Mouse (Mus musculus): ENCODE data around the gene Bmp7. TPM values are rescaled to one million over a fixed set of nuclear protein-coding genes. Genes with fewer than 3 reads are reported as not detected.

The Bmp7 gene
- total RNA-seq, 2 experiments from 2014 or later: 0.83 to 1.6 TPM

DNA sequence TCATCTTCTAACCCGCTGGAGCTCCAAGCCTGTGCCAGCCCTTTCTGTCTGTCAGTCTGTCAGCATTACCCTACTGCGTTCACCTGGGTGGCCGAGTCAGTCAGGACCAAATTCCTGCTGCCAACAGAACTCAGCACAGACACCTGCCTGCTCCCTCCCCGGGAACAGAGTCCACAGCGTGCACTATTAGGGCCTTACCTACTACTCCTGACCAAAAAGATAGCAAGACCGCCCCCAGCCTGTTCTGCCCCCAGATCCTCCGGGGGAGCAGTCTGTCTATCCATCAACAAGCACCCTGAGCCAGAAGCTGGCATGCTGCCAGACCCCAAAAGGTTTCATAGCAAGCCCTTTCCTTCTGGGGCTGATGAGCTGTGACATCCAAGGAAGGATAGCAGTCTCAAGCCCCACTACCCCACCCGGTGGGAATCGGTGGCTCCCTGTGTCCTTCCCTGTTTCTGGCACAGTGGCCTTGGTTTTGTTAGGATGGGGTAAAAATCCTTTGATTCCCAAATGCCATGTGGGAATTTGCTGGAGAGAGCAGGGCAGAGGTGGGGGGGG lies 10.1 kb upstream of the Bmp7 start:
- intact Hi-C loops (cut with DNase I): no loop called here
- DNase-seq (ENCODE audit: low spot score): no peak

DNA sequence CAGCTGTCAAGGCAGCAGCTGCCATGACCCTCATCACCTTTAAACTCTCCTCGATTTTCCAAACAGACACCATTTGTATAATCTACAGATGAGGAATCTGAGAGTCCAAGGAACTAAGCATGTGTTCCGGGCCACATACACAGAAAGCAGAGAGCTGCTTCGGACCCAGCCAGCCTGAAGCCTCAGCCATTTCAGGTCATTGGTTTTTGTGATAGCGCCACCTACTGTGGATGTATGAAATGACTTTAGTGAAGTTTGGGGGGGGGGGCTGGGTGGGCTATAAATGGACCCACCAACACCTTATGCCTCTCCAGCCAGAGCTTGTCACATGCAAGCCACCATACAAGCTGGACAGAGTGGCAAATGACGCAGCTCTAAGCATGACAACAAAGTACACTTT lies 8.9 kb upstream of the Bmp7 start:
- intact Hi-C loops (cut with DNase I): loop anchor here (5.0 kb wide), 1 partner anchor 117 kb away; no protein-coding TSS in a partner anchor
- DNase-seq (ENCODE audit: low spot score): no peak

DNA sequence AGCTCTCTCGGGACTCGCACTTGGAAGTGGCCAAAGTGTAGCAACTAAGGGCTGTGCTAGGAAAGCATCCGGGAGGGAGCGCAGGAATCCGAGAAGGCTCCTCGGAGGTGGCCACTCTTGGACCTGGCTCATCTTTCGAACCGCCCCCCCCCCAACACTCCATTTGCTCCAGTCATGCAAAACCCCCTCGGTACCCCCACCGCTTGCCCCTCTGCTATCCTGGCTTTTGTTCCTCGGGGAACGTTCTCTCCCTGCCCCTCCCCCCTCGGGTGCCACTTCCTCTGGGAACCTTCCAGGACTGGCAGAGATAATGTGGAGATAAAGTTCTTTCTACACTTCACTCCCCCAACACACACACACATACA lies 660 bp upstream of the Bmp7 start:
- intact Hi-C loops (cut with DNase I): loop anchor here (5.0 kb wide), 1 partner anchor 88 kb away; no protein-coding TSS in a partner anchor
- no peak for DNase-seq (ENCODE audit: low spot score)

DNA sequence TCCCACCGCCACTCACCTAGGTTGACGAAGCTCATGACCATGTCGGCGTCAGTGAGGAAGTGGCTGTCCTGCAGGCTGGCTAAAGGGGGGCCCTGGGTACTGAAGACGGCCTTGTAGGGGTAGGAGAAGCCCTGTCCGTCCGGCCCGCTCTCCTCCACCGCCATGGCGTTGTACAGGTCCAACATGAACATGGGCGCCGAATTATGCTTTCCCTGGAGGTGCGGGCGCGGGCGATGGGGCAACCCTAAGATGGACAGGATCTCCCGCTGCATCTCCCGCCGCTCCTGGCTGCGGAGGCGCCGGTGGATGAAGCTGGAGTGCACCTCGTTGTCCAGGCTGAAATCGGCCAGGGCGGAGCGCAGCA lies 500 bp downstream of the Bmp7 start:
- intact Hi-C loops (cut with DNase I): loop anchor here (5.0 kb wide), 1 partner anchor 87 kb away; no protein-coding TSS in a partner anchor
- no peak for DNase-seq (ENCODE audit: low spot score)

- intact Hi-C loops (cut with DNase I): no loop called here
- no peak for DNase-seq (ENCODE audit: low spot score)
Observed at GRCm38 (mm10) chr2:172938761-172939638, 1.1 kb downstream of the Bmp7 start.

- intact Hi-C loops (cut with DNase I): no loop called here
- DNase-seq (ENCODE audit: low spot score): no peak
Observed at GRCm38 (mm10) chr2:172937326-172938190, 2.6 kb downstream of the Bmp7 start.

GRCm38 (mm10) chr2:172936844-172937243 lies 3.3 kb downstream of the Bmp7 start:
- intact Hi-C loops (cut with DNase I): no loop called here
- DNase-seq (ENCODE audit: low spot score): no peak

DNA sequence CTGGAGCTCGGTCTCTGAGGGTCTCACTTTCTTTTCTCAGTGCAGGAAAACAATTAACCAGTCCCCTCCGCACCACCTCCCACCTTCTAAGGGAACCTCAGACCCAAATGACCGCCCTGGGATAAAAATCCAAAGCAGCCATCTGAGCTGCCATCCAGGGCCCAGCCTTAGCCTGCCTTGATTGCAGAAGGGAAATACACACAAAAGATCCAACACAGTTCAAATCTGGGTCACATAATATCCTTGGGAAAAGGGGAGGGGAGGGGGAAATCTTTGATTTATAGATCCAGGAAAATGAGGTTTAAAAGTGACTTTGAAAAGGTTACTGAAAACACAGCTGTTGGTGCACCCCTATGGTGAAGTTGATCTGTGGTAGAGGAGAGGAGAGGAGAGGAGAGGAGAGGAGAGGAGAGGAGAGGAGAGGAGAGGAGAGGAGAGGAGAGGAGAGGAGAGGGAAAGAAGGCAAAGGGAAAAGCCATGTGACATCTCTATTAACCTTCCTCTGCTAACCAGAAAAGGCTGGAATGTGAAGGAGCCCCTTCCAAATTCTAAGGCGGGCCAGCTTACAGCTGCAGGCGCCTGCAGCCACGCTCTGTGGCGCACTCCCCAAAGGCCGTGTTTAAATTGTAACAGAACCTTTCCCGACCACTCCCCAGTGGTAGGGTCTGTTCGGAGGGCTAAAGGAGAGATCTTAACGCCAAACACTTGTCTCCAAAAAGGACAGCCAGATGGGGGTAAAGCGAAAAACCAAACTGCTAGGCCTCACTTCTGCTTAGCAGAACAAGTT lies 4.2 kb downstream of the Bmp7 start:
- intact Hi-C loops (cut with DNase I): no loop called here
- no peak for DNase-seq (ENCODE audit: low spot score)

GRCm38 (mm10) chr2:172934891-172935740 lies 5.0 kb downstream of the Bmp7 start:
- intact Hi-C loops (cut with DNase I): no loop called here
- no peak for DNase-seq (ENCODE audit: low spot score)

DNA sequence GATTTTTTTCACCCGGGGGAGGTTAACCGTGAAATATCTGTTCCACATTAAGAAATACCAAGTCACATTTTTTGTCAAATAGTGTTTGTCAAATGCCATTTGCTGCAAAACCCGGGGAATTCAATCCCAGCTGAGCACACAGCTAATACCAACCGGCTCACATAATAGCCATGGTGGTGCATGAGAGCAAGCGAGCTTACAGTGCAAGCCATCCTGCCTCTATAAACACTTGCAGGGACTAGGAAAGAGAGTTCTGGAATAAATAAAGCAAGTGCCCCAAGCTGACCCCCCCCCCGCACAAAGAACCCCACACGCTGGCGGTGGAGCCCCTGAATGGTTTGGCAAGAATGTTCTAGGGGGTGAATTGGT lies 5.7 kb downstream of the Bmp7 start:
- intact Hi-C loops (cut with DNase I): no loop called here
- DNase-seq (ENCODE audit: low spot score): no peak

- intact Hi-C loops (cut with DNase I): no loop called here
- no peak for DNase-seq (ENCODE audit: low spot score)
Observed at GRCm38 (mm10) chr2:172933631-172934419, 6.3 kb downstream of the Bmp7 start.

DNA sequence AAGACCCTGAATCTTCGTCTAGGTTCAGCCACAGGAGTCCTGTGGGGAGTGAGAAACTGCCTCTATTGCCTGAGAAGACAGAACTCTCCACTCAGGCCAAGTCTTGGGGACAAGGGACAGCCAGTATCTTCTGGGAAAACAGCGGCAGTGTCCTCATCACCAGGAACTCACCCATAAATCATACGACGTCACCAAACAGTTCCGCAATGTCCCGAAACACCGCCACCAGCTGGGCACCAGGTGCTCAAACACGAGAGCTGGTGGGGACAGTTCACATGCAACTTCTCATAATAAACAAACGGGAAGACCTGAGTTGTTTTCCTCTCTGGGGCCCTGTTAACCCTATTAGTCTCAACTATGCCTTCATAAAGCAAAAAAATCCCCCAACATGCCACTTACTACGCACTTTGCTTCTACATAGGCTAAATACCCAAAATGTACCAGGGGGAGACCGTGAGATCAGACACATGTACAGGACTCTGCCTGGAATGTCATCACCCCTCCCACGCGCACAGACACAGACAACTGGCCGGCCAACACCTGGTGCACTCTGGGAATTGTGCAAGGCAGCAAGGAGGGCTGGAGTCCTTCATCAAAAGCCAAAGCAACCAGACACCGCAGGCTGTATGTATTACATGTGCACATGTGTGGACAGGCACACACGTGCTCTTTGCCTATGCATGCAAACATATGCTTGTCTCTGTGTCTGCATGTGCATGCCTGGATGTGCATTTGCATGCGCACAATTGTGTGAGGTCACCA lies 8.8 kb downstream of the Bmp7 start:
- DNase-seq (ENCODE audit: low spot score): no peak
- intact Hi-C loops (cut with DNase I): no loop called here

DNA sequence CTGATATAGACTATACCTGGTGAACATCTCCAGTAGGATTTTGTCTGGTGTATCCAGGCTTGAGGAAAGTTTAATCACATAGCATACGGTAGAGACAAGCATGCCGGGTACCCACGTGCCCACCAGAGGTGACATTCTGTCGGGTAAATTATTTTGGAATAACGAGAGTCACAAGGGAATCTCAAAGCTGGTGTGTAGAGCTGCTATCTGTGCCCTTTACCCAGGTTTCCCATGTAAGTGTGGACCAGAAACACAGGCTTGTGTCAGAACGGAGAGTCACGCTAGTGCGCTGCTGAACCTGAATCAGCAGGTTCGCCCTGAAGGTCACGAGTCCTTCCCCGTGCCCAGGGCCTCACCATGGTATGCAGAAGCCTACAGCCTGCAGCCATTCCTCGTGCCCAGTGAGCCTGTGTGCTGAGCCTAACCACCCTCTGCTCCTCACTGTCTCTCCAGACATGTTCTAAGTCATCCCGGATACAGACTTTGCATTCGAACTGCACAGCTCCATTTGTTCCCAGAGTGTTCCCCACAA lies 10.2 kb downstream of the Bmp7 start:
- no peak for DNase-seq (ENCODE audit: low spot score)
- intact Hi-C loops (cut with DNase I): no loop called here

DNA sequence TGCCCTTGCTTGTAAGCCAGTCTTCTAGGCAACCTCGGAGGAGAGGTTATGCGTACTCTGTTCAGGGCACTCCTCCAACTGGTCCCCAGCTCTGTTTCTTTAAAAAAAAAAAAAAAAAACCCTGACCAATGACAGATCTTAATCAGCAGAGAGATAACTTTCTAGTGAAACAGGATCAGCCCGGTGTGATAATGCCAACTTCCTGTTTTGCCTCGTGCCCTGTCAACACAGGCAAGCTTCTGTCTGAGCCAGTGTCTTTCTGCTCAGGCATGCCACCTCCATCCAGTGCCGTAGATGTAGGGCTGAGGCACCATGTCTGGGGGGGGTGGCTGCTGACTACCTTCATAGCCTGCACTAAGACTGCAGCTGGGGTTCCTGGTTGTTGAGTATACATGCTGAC lies 12.5 kb downstream of the Bmp7 start:
- intact Hi-C loops (cut with DNase I): no loop called here
- DNase-seq (ENCODE audit: low spot score): no peak

- intact Hi-C loops (cut with DNase I): no loop called here
- DNase-seq (ENCODE audit: low spot score): no peak
Observed at GRCm38 (mm10) chr2:172926311-172926710, 13.8 kb downstream of the Bmp7 start.

GRCm38 (mm10) chr2:172924961-172925360 lies 15.2 kb downstream of the Bmp7 start:
- DNase-seq (ENCODE audit: low spot score): no peak
- intact Hi-C loops (cut with DNase I): no loop called here

- peak; percentile 21 for DNase-seq (ENCODE audit: low spot score)
Observed at GRCm38 (mm10) chr2:172923198-172923597, 16.9 kb downstream of the Bmp7 start.

More at GRCm38 (mm10) chr2:172923198-172923597, 16.9 kb downstream of the Bmp7 start:
- intact Hi-C loops (cut with DNase I): no loop called here
